Mouse (Mus musculus): ENCODE data around the gene Serpina3g.

DNA sequence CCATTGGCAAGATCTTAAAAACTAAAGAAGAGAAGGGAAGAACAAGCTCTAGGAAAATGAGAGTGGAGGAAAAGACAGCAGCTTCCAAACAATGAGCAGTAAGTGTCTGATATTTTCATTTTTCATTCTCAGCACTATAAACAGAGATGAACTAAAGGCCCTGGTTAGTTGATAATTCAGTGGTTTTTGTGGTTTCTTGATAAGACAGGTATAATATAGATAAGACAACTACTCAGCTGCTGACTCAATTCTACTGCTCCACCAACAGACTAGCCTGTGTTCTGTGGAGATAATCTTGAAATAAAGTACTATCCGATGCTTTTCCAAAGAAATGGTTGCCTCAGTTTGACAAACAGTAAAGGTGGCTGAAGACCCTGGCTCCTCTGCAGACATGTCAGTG, 20.8 kb upstream of the Serpina3g start:
- no peak for TF ChIP-seq POLR2A (IDR thresholded peaks at IDR 0.05; ENCODE audit: borderline replicate concordance, control insufficient read depth, low read depth, low read length)
- TF ChIP-seq CTCF (IDR thresholded peaks at IDR 0.05; ENCODE audit: control insufficient read depth, insufficient read depth, low read length) = no peak

All from bone marrow, adult 2 months (tissue).